Mouse (Mus musculus): Measurements from ENCODE around the gene Osbpl10. TPM values are rescaled to one million over a fixed set of nuclear protein-coding genes. Genes with fewer than 3 reads are reported as not detected.

Gene Osbpl10
- polyA plus RNA-seq, 1 experiment from 2014 or later, result 2.9 TPM

GRCm38 (mm10) chr9:115137858-115138257 lies 159.5 kb downstream of the Osbpl10 start:
- WGBS, result 62% methylated on average over 3 of the region's 3 CpGs
- H3K4me2 ChIP-seq (ENCODE audit: low read length), result no peak overlapping the region
- H3K36me3 ChIP-seq (ENCODE audit: control insufficient read depth, insufficient read depth, low read length), result no peaks in the 10 kb centered on the region
- no peaks in the 10 kb centered on the region for H3K9me3 ChIP-seq (replicated peaks; ENCODE audit: control insufficient read depth, low read length, poor library complexity, severe bottlenecking)
- H3K4me1 ChIP-seq (ENCODE audit: control insufficient read depth, insufficient read depth, low read length), result no peaks in the 10 kb centered on the region; the same call in 1 of the 2 replicates
- ATAC-seq, result no peak
- H3K4me3 ChIP-seq (ENCODE audit: low read depth, low read length), result no peak overlapping the region
- no peak overlapping the region for H3K9ac ChIP-seq (ENCODE audit: low read depth, low read length)
- H3K27me3 ChIP-seq (ENCODE audit: control insufficient read depth, insufficient read depth, low read depth, low read length), result no peaks in the 10 kb centered on the region
- no peak overlapping the region for H3K27ac ChIP-seq (ENCODE audit: low read length)

- Histone ChIP-seq H3K36me3 (ENCODE audit: control insufficient read depth, insufficient read depth, low read length) (no peaks in the 10 kb centered on the region), H3K9ac (ENCODE audit: low read depth, low read length) (no peak overlapping the region), H3K27ac (ENCODE audit: low read length) (no peak overlapping the region), H3K9me3 (replicated peaks; ENCODE audit: control insufficient read depth, low read length, poor library complexity, severe bottlenecking) (no peaks in the 10 kb centered on the region), H3K27me3 (ENCODE audit: control insufficient read depth, insufficient read depth, low read depth, low read length) (no peaks in the 10 kb centered on the region), H3K4me1 (ENCODE audit: control insufficient read depth, insufficient read depth, low read length) (no peaks in the 10 kb centered on the region; the same call in 1 of the 2 replicates), H3K4me2 (ENCODE audit: low read length) (no peak overlapping the region), H3K4me3 (ENCODE audit: low read depth, low read length) (no peak overlapping the region)
- ATAC-seq, result no peak
- WGBS, result 87% methylated on average over 14 of the region's 14 CpGs
Observed at GRCm38 (mm10) chr9:115139597-115140332, 161.4 kb downstream of the Osbpl10 start.

GRCm38 (mm10) chr9:115147141-115147540 lies 168.8 kb downstream of the Osbpl10 start:
- WGBS, result 92% methylated on average over 5 of the region's 5 CpGs

GRCm38 (mm10) chr9:115147586-115148355 lies 169.4 kb downstream of the Osbpl10 start:
- 56% methylated on average over 13 of the region's 13 CpGs for WGBS
- no peak overlapping the region for H3K4me3 ChIP-seq (ENCODE audit: low read depth, low read length)
- H3K27ac ChIP-seq (ENCODE audit: low read length), result no peak overlapping the region; the same call in 1 of the 2 replicates
- no peaks in the 10 kb centered on the region for H3K36me3 ChIP-seq (ENCODE audit: control insufficient read depth, insufficient read depth, low read length)
- no peak overlapping the region for H3K9ac ChIP-seq (ENCODE audit: low read depth, low read length)
- H3K4me2 ChIP-seq (ENCODE audit: low read length), result no peak overlapping the region
- no peak for ATAC-seq
- H3K9me3 ChIP-seq (replicated peaks; ENCODE audit: control insufficient read depth, low read length, poor library complexity, severe bottlenecking), result no peaks in the 10 kb centered on the region; the same call in 1 of the 2 replicates
- peaks cover 3% of the 10 kb centered on the region; the same call in 1 of the 2 replicates for H3K4me1 ChIP-seq (ENCODE audit: control insufficient read depth, insufficient read depth, low read length)
- H3K27me3 ChIP-seq (ENCODE audit: control insufficient read depth, insufficient read depth, low read depth, low read length), result no peaks in the 10 kb centered on the region

More at GRCm38 (mm10) chr9:115147141-115147540, 168.8 kb downstream of the Osbpl10 start:
- no peaks in the 10 kb centered on the region for H3K27me3 ChIP-seq (ENCODE audit: control insufficient read depth, insufficient read depth, low read depth, low read length)
- no peak overlapping the region for H3K27ac ChIP-seq (ENCODE audit: low read length)
- no peak overlapping the region for H3K4me2 ChIP-seq (ENCODE audit: low read length)
- no peak overlapping the region for H3K9ac ChIP-seq (ENCODE audit: low read depth, low read length)
- H3K4me1 ChIP-seq (ENCODE audit: control insufficient read depth, insufficient read depth, low read length), result peaks cover 3% of the 10 kb centered on the region; the same call in 1 of the 2 replicates
- no peaks in the 10 kb centered on the region for H3K36me3 ChIP-seq (ENCODE audit: control insufficient read depth, insufficient read depth, low read length)
- ATAC-seq, result no peak
- H3K9me3 ChIP-seq (replicated peaks; ENCODE audit: control insufficient read depth, low read length, poor library complexity, severe bottlenecking), result no peaks in the 10 kb centered on the region; the same call in 1 of the 2 replicates
- H3K4me3 ChIP-seq (ENCODE audit: low read depth, low read length), result no peak overlapping the region

- no peak overlapping the region for H3K4me3 ChIP-seq (ENCODE audit: low read depth, low read length)
- ATAC-seq, result no peak
- H3K9me3 ChIP-seq (replicated peaks; ENCODE audit: control insufficient read depth, low read length, poor library complexity, severe bottlenecking), result peaks cover 2% of the 10 kb centered on the region; the same call in 1 of the 2 replicates
- H3K4me2 ChIP-seq (ENCODE audit: low read length), result no peak overlapping the region
- WGBS, result 88% methylated on average over 18 of the region's 18 CpGs
- H3K36me3 ChIP-seq (ENCODE audit: control insufficient read depth, insufficient read depth, low read length), result no peaks in the 10 kb centered on the region
- H3K9ac ChIP-seq (ENCODE audit: low read depth, low read length), result no peak overlapping the region
- no peak overlapping the region for H3K27ac ChIP-seq (ENCODE audit: low read length)
- peaks cover 3% of the 10 kb centered on the region; the same call in 1 of the 2 replicates for H3K4me1 ChIP-seq (ENCODE audit: control insufficient read depth, insufficient read depth, low read length)
- H3K27me3 ChIP-seq (ENCODE audit: control insufficient read depth, insufficient read depth, low read depth, low read length), result no peaks in the 10 kb centered on the region
Observed at GRCm38 (mm10) chr9:115149011-115149756, 170.8 kb downstream of the Osbpl10 start.

GRCm38 (mm10) chr9:115161591-115161990 lies 183.2 kb downstream of the Osbpl10 start:
- 84% methylated on average over 5 of the region's 5 CpGs for WGBS
- H3K27ac ChIP-seq (ENCODE audit: low read length), result no peak overlapping the region
- no peak overlapping the region for H3K9ac ChIP-seq (ENCODE audit: low read depth, low read length)
- no peak overlapping the region for H3K4me2 ChIP-seq (ENCODE audit: low read length)
- H3K4me3 ChIP-seq (ENCODE audit: low read depth, low read length), result no peak overlapping the region
- no peaks in the 10 kb centered on the region for H3K9me3 ChIP-seq (replicated peaks; ENCODE audit: control insufficient read depth, low read length, poor library complexity, severe bottlenecking)
- H3K36me3 ChIP-seq (ENCODE audit: control insufficient read depth, insufficient read depth, low read length), result no peaks in the 10 kb centered on the region
- H3K4me1 ChIP-seq (ENCODE audit: control insufficient read depth, insufficient read depth, low read length), result no peaks in the 10 kb centered on the region
- no peak for ATAC-seq
- no peaks in the 10 kb centered on the region for H3K27me3 ChIP-seq (ENCODE audit: control insufficient read depth, insufficient read depth, low read depth, low read length)

GRCm38 (mm10) chr9:115163031-115163430 lies 184.7 kb downstream of the Osbpl10 start:
- H3K36me3 ChIP-seq (ENCODE audit: control insufficient read depth, insufficient read depth, low read length), result no peaks in the 10 kb centered on the region
- H3K9ac ChIP-seq (ENCODE audit: low read depth, low read length), result no peak overlapping the region
- H3K27ac ChIP-seq (ENCODE audit: low read length), result no peak overlapping the region
- WGBS, result 57% methylated on average over 5 of the region's 5 CpGs
- H3K4me1 ChIP-seq (ENCODE audit: control insufficient read depth, insufficient read depth, low read length), result no peaks in the 10 kb centered on the region
- H3K4me3 ChIP-seq (ENCODE audit: low read depth, low read length), result no peak overlapping the region
- H3K4me2 ChIP-seq (ENCODE audit: low read length), result no peak overlapping the region
- H3K9me3 ChIP-seq (replicated peaks; ENCODE audit: control insufficient read depth, low read length, poor library complexity, severe bottlenecking), result no peaks in the 10 kb centered on the region
- ATAC-seq, result no peak
- no peaks in the 10 kb centered on the region for H3K27me3 ChIP-seq (ENCODE audit: control insufficient read depth, insufficient read depth, low read depth, low read length)

GRCm38 (mm10) chr9:115163693-115164092 lies 185.3 kb downstream of the Osbpl10 start:
- H3K4me2 ChIP-seq (ENCODE audit: low read length), result no peak overlapping the region
- no peak overlapping the region for H3K4me3 ChIP-seq (ENCODE audit: low read depth, low read length)
- WGBS, result 75% methylated on average over 8 of the region's 8 CpGs
- no peaks in the 10 kb centered on the region for H3K36me3 ChIP-seq (ENCODE audit: control insufficient read depth, insufficient read depth, low read length)
- H3K9me3 ChIP-seq (replicated peaks; ENCODE audit: control insufficient read depth, low read length, poor library complexity, severe bottlenecking), result no peaks in the 10 kb centered on the region
- H3K4me1 ChIP-seq (ENCODE audit: control insufficient read depth, insufficient read depth, low read length), result no peaks in the 10 kb centered on the region
- ATAC-seq, result no peak
- no peak overlapping the region for H3K27ac ChIP-seq (ENCODE audit: low read length)
- H3K9ac ChIP-seq (ENCODE audit: low read depth, low read length), result no peak overlapping the region
- no peaks in the 10 kb centered on the region for H3K27me3 ChIP-seq (ENCODE audit: control insufficient read depth, insufficient read depth, low read depth, low read length)

Data from midbrain, embryonic 16.5 days (tissue).